Mouse (Mus musculus) liver, embryonic 16.5 days (tissue): Measurements from ENCODE around the gene Uap1. TPM values are rescaled to one million over a fixed set of nuclear protein-coding genes. Genes with fewer than 3 reads are reported as not detected.

Source experiments
- ATAC-seq: fragments of 200-750 bp; cut with Nextera tagmentation; 2 replicates; pipeline ENCODE4 v1.8.0; 2017; ENCODE audit warnings: low read depth, mild to moderate bottlenecking, moderate number of reproducible peaks, moderate library complexity
- H3K27ac ChIP-seq: fragments of 300-500 bp; sonication (generic); 2 replicates; pipeline ENCODE4 v1.5.1; 2014; ENCODE audit warnings: mild to moderate bottlenecking, low read length
- H3K27me3 ChIP-seq: fragments of 300-500 bp; sonication (generic); 2 replicates; pipeline ENCODE4 v1.6.1; 2014; ENCODE audit warnings: low read depth, low read length, mixed read lengths; ENCODE audit not compliant: control insufficient read depth, insufficient read depth
- H3K36me3 ChIP-seq: fragments of 300-500 bp; sonication (generic); 2 replicates; pipeline ENCODE4 v1.6.1; 2014; ENCODE audit warnings: mild to moderate bottlenecking; ENCODE audit not compliant: control insufficient read depth, insufficient read depth
- H3K4me1 ChIP-seq: fragments of 300-500 bp; sonication (generic); 2 replicates; pipeline ENCODE4 v1.6.1; 2014; ENCODE audit warnings: low read depth, low read length, mixed read lengths; ENCODE audit not compliant: control insufficient read depth
- H3K4me2 ChIP-seq: fragments of 300-500 bp; sonication (generic); 2 replicates; pipeline ENCODE4 v1.6.1; 2014; ENCODE audit warnings: low read depth, low read length, mixed read lengths
- H3K4me3 ChIP-seq: fragments of 300-500 bp; sonication (generic); 2 replicates; pipeline ENCODE4 v1.5.1; 2014; ENCODE audit warnings: low read depth, mild to moderate bottlenecking, low read length
- H3K9ac ChIP-seq: fragments of 300-500 bp; sonication (generic); 2 replicates; pipeline ENCODE4 v1.6.1; 2014; ENCODE audit warnings: low read depth, low read length
- H3K9me3 ChIP-seq: fragments of 300-500 bp; sonication (generic); replicated peaks from 2 replicates; pipeline ENCODE4 v1.6.1; 2016; ENCODE audit warnings: low read length; ENCODE audit not compliant: control insufficient read depth
- whole genome bisulfite sequencing: fragments of 180-500 bp; shearing (Covaris S2); extraction: QIAGEN DNeasy Blood & Tissue Kit; methylation state at CpG from one replicate; pipeline ENCODE4 v1.1.7; 2014; ENCODE audit not compliant: insufficient replicate concordance; 5-methylcytosine and 5-hydroxymethylcytosine counted together
- polyA plus RNA-seq: library from polyadenylated mRNA; unstranded; fragments of >200 nt; fragmentation: Nextera tagmentation; extraction: Ambion mirVana; gene quantifications from 2 replicates; pipeline ENCODE4 v1.2.1, GENCODE M21; 2015

Uap1 gene
- polyA plus RNA-seq, 1 experiment from 2014 or later: 27.3 TPM

- no peaks in the 10 kb centered on the region for H3K27me3 ChIP-seq
- H3K36me3 ChIP-seq: peaks cover 10% of the 10 kb centered on the region
- H3K9ac ChIP-seq: no peak overlapping the region
- H3K4me2 ChIP-seq: no peak overlapping the region
- WGBS: 41% methylated on average over 9 of the region's 9 CpGs
- peak; percentile 71 for ATAC-seq
- peaks cover 14% of the 10 kb centered on the region for H3K4me1 ChIP-seq
- peak overlapping the region; percentile 73 for H3K27ac ChIP-seq
- H3K9me3 ChIP-seq: no peaks in the 10 kb centered on the region
- H3K4me3 ChIP-seq: no peak overlapping the region
Observed at GRCm38 (mm10) chr1:170147651-170148448, 26.9 kb downstream of the Uap1 start.

GRCm38 (mm10) chr1:170145606-170146005 lies 29.2 kb downstream of the Uap1 start:
- H3K9me3 ChIP-seq: no peaks in the 10 kb centered on the region
- H3K27me3 ChIP-seq: no peaks in the 10 kb centered on the region
- WGBS: 83% methylated on average over 4 of the region's 4 CpGs
- no peak overlapping the region for H3K27ac ChIP-seq
- ATAC-seq: no peak
- no peak overlapping the region for H3K4me3 ChIP-seq
- peaks cover 14% of the 10 kb centered on the region for H3K4me1 ChIP-seq
- H3K9ac ChIP-seq: no peak overlapping the region
- H3K36me3 ChIP-seq: peaks cover 10% of the 10 kb centered on the region
- no peak overlapping the region for H3K4me2 ChIP-seq

- Histone ChIP-seq H3K4me3 (no peak overlapping the region), H3K4me1 (peaks cover under 1% of the 10 kb centered on the region; the same call in 1 of the 2 replicates), H3K36me3 (peaks cover 3% of the 10 kb centered on the region; the same call in 1 of the 2 replicates), H3K27me3 (no peaks in the 10 kb centered on the region), H3K27ac (no peak overlapping the region), H3K9me3 (no peaks in the 10 kb centered on the region), H3K9ac (no peak overlapping the region), H3K4me2 (no peak overlapping the region)
- no peak for ATAC-seq
- WGBS: 85% methylated on average over 8 of the region's 8 CpGs
Observed at GRCm38 (mm10) chr1:170142256-170142871, 32.4 kb downstream of the Uap1 start.

GRCm38 (mm10) chr1:170141626-170142025 lies 33.1 kb downstream of the Uap1 start:
- ATAC-seq: no peak
- H3K4me3 ChIP-seq: no peak overlapping the region
- no peaks in the 10 kb centered on the region for H3K9me3 ChIP-seq
- H3K27ac ChIP-seq: no peak overlapping the region
- WGBS: 86% methylated on average over 5 of the region's 5 CpGs
- peaks cover 3% of the 10 kb centered on the region; the same call in 1 of the 2 replicates for H3K36me3 ChIP-seq
- H3K9ac ChIP-seq: no peak overlapping the region
- no peaks in the 10 kb centered on the region for H3K4me1 ChIP-seq
- no peak overlapping the region for H3K4me2 ChIP-seq
- no peaks in the 10 kb centered on the region for H3K27me3 ChIP-seq

GRCm38 (mm10) chr1:170136351-170137009 lies 38.3 kb downstream of the Uap1 start:
- H3K27ac ChIP-seq: no peak overlapping the region
- peak; percentile 51 for ATAC-seq

GRCm38 (mm10) chr1:170134264-170134663 lies 40.5 kb downstream of the Uap1 start:
- no peak for ATAC-seq
- Histone ChIP-seq H3K9ac (no peak overlapping the region), H3K4me3 (no peak overlapping the region), H3K27me3 (no peaks in the 10 kb centered on the region), H3K4me1 (no peaks in the 10 kb centered on the region), H3K4me2 (no peak overlapping the region), H3K27ac (no peak overlapping the region), H3K9me3 (no peaks in the 10 kb centered on the region), H3K36me3 (no peaks in the 10 kb centered on the region)
- WGBS: 71% methylated on average over 8 of the region's 8 CpGs

More at GRCm38 (mm10) chr1:170136351-170137009, 38.3 kb downstream of the Uap1 start:
- no peak overlapping the region for H3K4me3 ChIP-seq
- H3K36me3 ChIP-seq: 0 out of 2 replicates have a peak, but pooled peaks cover 3% of the 10 kb centered on the region
- H3K9me3 ChIP-seq: no peaks in the 10 kb centered on the region
- 8% methylated on average over 7 of the region's 7 CpGs for WGBS
- no peaks in the 10 kb centered on the region for H3K4me1 ChIP-seq
- H3K27me3 ChIP-seq: no peaks in the 10 kb centered on the region
- H3K4me2 ChIP-seq: no peak overlapping the region
- H3K9ac ChIP-seq: no peak overlapping the region

GRCm38 (mm10) chr1:170130962-170131361 lies 43.8 kb downstream of the Uap1 start:
- Histone ChIP-seq H3K9me3 (no peaks in the 10 kb centered on the region), H3K4me2 (no peak overlapping the region), H3K4me1 (no peaks in the 10 kb centered on the region), H3K27me3 (no peaks in the 10 kb centered on the region), H3K4me3 (no peak overlapping the region), H3K36me3 (no peaks in the 10 kb centered on the region), H3K9ac (no peak overlapping the region), H3K27ac (no peak overlapping the region)
- WGBS: 69% methylated on average over 3 of the region's 3 CpGs
- ATAC-seq: no peak

GRCm38 (mm10) chr1:170124644-170125043 lies 50.1 kb downstream of the Uap1 start:
- H3K9ac ChIP-seq: no peak overlapping the region
- no peaks in the 10 kb centered on the region for H3K36me3 ChIP-seq
- WGBS: 48% methylated on average over 2 of the region's 2 CpGs
- no peaks in the 10 kb centered on the region for H3K27me3 ChIP-seq
- no peaks in the 10 kb centered on the region for H3K9me3 ChIP-seq
- H3K4me1 ChIP-seq: no peaks in the 10 kb centered on the region
- no peak overlapping the region for H3K4me2 ChIP-seq
- no peak overlapping the region for H3K27ac ChIP-seq
- ATAC-seq: no peak
- no peak overlapping the region for H3K4me3 ChIP-seq

- H3K4me3 ChIP-seq: no peak overlapping the region
- H3K27ac ChIP-seq: no peak overlapping the region
- H3K9ac ChIP-seq: no peak overlapping the region
- H3K9me3 ChIP-seq: no peaks in the 10 kb centered on the region
- WGBS: 61% methylated on average over 6 of the region's 6 CpGs
- no peak for ATAC-seq
- H3K36me3 ChIP-seq: no peaks in the 10 kb centered on the region
- no peaks in the 10 kb centered on the region for H3K27me3 ChIP-seq
- no peak overlapping the region for H3K4me2 ChIP-seq
- H3K4me1 ChIP-seq: no peaks in the 10 kb centered on the region
Observed at GRCm38 (mm10) chr1:170113616-170114015, 61.1 kb downstream of the Uap1 start.
